Mouse (Mus musculus) liver (tissue): Measurements from ENCODE around the gene Naa25.

Experiments
- DNase-seq: peaks from one replicate; pipeline ENCODE4 v3.0.0-alpha.2; 2020; ENCODE audit warnings: mixed read lengths

Naa25 gene

DNA sequence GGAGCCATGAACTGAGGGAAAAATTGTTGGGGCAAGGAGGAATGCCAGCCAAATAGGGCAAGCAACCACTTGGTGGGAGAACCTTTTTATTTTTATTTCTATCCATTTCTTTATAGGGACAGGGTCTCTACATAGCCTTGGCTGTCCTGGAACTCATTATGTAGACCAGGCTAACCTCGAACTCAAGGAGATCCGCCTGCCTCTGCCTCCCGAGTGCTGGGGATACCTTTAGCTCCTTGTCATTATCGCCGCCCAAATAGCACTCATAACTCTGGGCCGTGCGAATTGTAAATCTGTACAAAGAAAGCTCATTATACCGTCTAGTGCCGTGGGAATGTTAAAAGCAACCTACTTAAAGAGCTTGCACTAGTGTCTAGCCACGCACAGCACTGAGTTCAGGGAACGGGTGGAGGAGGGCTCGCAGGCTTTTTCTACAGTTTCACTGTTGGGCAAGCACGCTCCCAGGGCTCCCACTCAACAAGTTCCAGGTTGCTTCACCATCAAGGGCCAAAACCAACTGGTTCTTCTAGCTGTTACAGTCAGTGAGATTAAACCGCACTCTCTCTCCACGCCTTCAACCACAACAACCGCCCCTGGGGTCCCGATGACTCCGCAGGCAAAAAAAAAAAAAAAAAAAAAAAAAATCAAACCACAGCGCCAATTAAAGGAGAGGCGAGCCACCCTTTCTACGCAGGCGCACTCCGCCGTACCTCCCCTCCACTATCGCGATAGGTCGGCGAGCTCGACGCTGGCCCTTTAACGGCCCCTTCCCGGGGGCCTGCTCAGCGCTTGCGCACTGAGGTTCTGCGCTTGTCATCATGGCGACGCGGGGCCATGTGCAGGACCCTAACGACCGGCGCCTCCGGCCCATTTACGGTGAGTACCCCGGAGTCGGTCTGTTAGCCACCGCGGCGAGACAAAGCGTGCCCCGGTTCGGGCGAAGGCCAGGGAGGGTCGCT is at the start of gene Naa25:
Naa25 (plus strand) TSS at position 750 of the 959 bp plus-strand sequence.
- peak; percentile 97 for DNase-seq

DNA sequence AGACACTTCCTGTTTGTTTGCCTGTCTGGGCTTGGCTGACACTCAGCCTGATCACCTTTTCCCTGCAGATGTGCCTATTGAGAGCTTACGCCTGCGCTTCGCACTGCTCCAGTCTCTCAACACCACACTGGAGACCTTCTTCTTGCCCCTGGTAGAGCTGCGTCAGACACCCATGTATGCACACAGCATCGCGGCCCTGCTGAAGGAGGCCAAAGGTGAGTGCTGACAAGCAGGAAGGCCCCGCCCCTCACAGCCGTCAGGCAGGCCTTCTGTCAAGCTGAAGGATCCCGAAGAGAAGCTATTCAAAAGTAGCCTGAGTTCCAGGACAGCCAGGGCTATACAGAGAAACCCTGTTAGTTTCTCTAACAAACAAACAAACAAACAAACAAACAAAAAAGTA is 38.5 kb upstream of the Naa25 start:
- no peak for DNase-seq

DNA sequence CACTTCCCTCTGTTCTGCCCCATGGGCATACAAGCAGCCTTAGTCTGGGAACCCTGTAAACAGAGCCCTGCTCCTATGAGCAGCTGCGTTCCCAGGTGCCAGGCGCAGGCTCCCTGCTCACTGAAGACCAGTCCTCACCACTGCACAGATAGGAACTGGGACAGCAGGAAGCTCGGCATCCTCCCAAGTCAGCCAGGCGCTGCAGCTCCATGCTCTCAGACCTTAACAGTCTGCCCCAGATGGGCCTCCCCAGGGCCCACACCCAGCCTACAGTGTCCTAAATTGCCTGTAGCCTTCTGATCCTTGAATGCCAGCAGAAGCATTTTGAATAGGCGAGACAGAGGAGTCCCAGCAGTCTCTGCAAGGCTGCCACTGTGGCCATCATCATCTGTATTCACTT is 36.0 kb upstream of the Naa25 start:
- no peak for DNase-seq

DNA sequence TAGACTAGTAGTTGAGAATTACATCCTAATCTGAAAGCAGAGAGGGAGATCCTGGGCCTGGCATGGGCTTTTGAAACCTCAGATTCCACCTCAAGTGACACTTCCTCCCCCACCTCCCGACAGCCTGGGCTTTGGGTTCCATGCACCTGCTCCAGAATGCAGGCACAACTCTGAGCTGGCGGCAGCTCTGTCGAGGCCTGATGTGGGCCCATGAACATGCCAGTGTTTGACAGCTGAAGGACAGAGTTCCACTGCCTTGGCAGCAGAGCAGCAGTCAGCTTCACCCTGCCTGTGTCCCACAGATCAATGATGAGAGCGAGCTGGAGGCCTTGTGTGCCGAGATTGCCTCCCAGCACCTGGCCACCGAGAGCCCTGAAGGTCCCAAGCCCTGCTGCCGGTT is 34.3 kb upstream of the Naa25 start:
- no peak for DNase-seq

DNA sequence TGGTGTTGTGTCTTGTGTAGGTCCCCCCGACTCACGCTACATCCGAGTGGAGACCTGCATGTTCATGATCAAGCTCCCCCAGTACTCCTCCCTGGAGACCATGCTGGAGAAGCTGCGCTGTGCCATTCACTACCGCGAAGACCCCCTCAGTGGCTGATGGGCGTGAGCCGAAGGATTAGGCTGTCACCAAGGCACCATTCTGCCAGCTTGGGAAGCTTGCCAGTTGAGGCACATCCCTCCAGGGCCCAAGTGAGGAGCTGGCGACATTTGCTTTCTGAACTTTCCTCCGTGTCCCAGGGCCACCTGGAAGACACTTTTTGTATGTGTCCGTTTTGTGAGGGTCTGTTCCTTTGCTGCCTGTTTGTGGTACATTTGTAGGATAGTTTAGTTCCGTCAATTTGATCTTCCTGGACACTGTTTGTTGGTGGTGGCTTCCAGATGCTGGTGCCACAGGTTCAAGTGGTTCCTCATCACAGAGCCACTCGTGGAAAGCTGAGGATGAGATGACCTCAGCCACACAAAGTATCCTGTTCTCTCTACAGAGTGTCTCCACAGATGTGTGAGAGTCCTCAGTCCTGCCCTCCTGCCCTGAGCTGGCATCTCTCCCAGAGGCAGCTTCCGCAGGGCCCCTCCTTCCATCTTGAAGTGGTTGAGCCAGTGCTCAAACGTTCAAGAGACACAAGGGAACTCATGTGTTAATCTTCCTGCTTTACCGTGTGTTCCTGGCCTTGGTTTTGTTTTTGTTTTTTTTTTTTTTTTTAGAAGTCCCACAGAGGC is 31.1 kb upstream of the Naa25 start:
- DNase-seq: no peak

- no peak for DNase-seq
Observed at GRCm38 (mm10) chr5:121367255-121367654, 30.5 kb upstream of the Naa25 start.

GRCm38 (mm10) chr5:121371712-121372111 is 26.0 kb upstream of the Naa25 start:
- DNase-seq: no peak

DNA sequence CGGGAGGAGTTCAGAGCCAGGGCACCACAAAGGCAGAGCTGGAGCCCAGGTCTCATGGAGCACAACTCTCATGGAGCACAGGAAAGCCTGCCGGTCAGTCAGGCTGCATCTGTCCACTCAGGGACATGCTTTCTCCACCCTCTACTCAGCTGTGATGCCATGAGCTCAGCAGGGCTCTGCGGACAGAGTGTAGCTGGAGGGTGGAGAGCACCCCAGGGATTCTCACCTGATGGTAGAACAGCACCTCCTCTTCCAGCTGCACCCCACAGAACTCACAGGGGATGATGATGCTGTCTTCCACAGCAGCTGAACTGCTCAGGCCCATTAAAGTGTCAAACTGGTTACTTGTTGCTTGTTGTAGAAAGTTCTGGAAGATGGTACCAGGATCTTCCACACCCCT is 22.9 kb upstream of the Naa25 start:
- no peak for DNase-seq

DNA sequence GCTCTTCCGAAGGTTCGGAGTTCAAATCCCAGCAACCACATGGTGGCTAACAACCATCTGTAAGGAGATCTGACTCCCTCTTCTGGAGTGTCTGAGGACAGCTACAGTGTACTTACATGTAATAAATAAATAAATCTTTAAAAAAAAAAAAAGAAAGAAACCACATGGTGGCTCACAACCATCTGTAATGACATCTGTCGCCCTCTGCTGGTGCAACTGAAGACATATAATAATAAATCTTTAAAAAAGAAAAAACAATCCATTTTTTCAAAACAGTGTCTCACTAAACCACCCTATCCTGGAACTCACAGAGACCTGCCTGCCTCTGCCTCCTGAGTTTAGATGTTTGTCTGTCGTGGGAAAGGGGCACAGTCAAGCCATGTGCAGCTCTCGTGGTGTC is 20.8 kb upstream of the Naa25 start:
- DNase-seq: peak; percentile 42

GRCm38 (mm10) chr5:121378678-121379256 is 19.0 kb upstream of the Naa25 start:
- DNase-seq: no peak

DNA sequence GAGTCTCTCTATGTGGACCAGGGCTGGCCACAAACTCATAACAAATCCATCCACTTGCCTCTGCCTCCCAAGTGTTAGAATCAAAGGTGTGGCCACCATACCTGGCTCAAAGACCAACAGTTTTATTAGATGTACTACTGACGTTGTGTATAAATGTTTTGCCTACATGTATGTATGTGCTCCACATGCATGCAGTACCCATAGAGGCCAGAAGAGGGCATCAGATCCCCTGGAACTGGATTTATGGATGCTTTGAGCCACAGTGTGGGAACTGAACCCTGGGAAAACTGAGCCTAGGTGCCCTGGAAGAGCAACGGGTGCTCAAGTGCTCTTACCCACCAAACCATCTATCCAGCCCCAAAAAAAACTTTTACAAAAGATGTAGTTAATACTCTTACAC is 17.0 kb upstream of the Naa25 start:
- DNase-seq: no peak

DNA sequence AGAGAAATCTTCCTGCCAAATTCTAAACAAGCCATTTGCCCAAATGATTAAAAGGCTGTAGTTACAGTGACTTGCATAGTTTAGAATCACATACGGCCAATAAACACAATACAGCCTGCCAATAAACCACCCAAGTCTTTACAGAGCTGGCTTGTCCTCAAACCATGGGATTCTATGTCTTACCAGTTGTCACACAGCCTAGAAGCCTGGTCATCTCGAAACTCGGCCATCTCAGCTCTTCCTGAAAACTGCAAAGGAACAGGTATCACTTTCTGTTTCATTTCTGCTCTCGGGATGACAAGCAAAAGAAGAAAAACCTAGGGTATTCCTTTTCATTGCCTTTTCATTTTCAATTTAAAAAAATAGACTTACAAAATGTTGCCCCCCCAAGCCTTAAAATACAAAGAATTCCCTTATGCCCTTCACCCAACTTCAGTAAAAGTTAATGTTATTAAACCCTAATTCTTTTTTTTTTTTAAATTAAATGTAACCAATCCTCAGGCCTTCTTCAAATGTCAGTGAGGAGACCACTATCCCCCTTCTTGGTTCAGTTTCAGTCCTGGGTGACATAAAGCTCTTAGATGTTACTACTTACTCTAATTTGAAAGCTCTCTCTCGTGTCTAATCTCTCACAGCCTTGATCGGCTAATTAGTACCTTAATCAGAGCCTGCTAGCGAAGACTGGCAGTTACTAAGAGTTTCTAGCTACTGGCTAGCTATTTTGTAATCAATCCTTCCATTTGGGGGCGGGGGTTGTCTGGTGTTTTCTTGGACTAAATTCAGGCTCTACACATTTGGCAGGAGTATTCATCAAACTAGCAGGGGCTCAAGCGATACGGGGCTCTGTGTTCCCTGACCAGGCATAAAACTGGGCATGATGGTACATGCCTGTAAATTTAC is 13.6 kb upstream of the Naa25 start:
- no peak for DNase-seq

GRCm38 (mm10) chr5:121384757-121385460 is 12.8 kb upstream of the Naa25 start:
- peak; percentile 59 for DNase-seq

- peak; percentile 98 for DNase-seq
Observed at GRCm38 (mm10) chr5:121385461-121386119, 12.1 kb upstream of the Naa25 start, which contains the start of gene Trafd1. Gene Trafd1 (minus strand): TSS chr5:121385632.

- no peak for DNase-seq
Observed at GRCm38 (mm10) chr5:121386120-121386909, 11.4 kb upstream of the Naa25 start.

GRCm38 (mm10) chr5:121387126-121387525 is 10.6 kb upstream of the Naa25 start:
- no peak for DNase-seq

GRCm38 (mm10) chr5:121389106-121389505 is 8.6 kb upstream of the Naa25 start:
- no peak for DNase-seq

DNA sequence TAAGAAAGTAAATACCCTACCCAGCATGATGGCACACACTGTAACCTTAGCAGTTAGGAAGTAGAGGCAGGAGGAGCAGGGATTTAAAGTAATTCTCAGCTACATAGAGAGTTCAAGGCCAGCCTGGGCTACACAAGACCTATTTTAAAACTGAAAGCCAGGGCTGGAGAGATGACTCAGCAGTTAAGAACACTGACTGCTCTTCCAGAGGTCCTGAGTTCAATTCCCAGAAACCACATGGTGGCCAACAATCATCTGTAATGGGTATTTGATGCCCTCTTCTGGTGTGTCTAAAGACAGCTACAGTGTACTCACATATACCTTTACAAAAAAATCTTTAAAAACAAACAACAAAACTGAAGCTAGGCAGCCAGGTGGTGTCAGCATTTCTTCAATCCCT is 8.0 kb upstream of the Naa25 start:
- no peak for DNase-seq

DNA sequence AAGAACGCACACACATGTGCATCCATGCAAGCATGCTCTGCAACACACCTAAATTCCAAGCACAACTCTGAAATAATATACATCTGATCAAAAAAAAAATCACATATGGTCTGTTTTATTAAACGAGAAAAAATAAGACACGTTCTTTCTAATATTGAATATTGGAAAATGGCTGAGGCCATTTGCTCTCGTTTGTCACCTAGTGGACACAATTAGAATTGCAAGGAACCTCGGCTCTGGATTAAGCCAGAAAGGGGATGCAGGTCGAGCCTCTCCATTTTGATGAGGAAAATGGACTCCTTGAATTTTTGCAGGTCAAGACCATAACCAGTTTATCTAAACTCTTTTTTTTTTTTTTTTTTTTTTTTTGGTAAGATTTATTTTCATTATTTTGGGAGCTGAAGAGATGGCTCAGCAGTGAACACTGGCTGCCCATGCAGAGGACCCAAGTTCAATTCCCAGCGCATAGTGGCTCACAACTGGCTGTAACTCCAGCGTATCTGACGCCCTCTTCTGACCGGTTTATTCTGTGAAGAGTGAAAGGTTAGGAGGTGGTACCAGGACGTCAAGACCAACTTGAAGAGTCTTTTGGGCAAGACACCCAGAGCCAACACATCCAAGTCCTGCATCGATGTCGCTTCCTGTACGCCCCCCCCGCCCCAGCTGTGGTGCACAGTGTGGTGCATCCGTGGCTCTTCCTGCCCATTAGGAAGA is 4.9 kb upstream of the Naa25 start:
- DNase-seq: peak; percentile 46

- no peak for DNase-seq
Observed at GRCm38 (mm10) chr5:121393402-121393801, 4.3 kb upstream of the Naa25 start.
